Mouse (Mus musculus): ENCODE results near the gene Mcf2l. TPM values are rescaled to one million over a fixed set of nuclear protein-coding genes. Genes with fewer than 3 reads are reported as not detected.

Gene Mcf2l
- 9.0 and 9.9 TPM in 2 replicates for polyA plus RNA-seq (2015; fragmentation: Nextera tagmentation; extraction: Ambion mirVana)

DNA sequence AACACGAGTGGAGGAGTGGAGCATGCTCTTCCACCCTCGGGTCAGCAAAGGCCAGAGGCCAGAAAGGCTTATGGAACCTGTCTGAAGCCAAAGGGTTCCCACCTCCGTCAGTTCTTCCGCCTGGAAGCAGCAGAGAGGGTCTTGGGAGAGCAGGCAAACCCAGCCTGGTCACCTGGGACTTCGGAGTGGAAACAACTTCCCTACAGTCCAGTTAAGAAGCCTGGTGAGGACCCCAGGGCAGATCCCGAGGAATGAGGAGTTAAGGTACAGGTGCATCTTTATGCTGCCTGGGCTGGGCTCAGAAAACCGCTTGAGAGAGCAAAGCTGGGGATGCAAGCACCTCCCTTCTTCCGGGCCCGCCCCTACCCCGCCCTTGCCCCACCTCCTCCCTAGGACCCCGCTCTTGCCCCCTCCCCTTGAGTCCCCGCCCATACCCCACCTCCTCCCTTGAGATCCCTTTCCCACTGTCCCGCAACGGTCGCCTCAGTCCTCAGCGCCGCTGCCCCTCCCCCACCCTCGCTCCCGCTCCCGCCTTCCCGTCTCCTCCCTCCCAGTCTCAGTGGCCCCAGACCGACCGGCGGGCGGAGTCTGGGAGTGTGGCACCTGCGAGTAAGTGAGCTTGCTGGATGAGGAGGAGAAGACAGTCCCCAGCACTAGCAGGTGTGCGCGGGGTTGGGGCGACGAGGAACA is at the start of gene Mcf2l:
Gene Mcf2l (plus strand): TSS at position 450 of the 690 bp plus-strand sequence.
- H3K4me3 ChIP-seq, result peak within 1 kb of the TSS; percentile 56
- H3K9ac ChIP-seq, result peak within 1 kb of the TSS; percentile 34
- peaks cover 24% of the 10 kb centered on the region for H3K4me1 ChIP-seq (replicated peaks)
- peaks cover 39% of the 10 kb centered on the region for H3K27me3 ChIP-seq
- H3K4me2 ChIP-seq, result peak within 1 kb of the TSS; percentile 78
- H3K36me3 ChIP-seq, result no peaks in the 10 kb centered on the region
- under 1% methylated on average over 29 of the region's 30 CpGs for WGBS
- ATAC-seq (replicated peaks; ENCODE audit: insufficient number of reproducible peaks, insufficient read depth, low FRiP score, low read depth), result peak; percentile 60
- H3K27ac ChIP-seq, result no peak within 1 kb of the TSS
- H3K9me3 ChIP-seq (replicated peaks), result no peaks in the 10 kb centered on the region

- H3K27ac ChIP-seq, result peak overlapping the region; percentile 55
- no peaks in the 10 kb centered on the region for H3K27me3 ChIP-seq
- no peak overlapping the region for H3K9ac ChIP-seq
- 0 out of 2 replicates have a peak overlapping the region, but pooled peaks have one; percentile 4 for H3K4me2 ChIP-seq
- peaks cover 30% of the 10 kb centered on the region; the same call in 1 of the 2 replicates for H3K36me3 ChIP-seq
- H3K9me3 ChIP-seq (replicated peaks), result no peaks in the 10 kb centered on the region
- peak; percentile 84 for ATAC-seq (replicated peaks; ENCODE audit: insufficient number of reproducible peaks, insufficient read depth, low FRiP score, low read depth)
- H3K4me3 ChIP-seq, result no peak overlapping the region
- 43% methylated on average over 10 of the region's 10 CpGs for WGBS
- H3K4me1 ChIP-seq (replicated peaks), result peaks cover 35% of the 10 kb centered on the region
Observed at GRCm38 (mm10) chr8:12824562-12824961, 49.0 kb upstream of the Mcf2l start.

- Histone ChIP-seq H3K9me3 (replicated peaks) (no peaks in the 10 kb centered on the region), H3K36me3 (peaks cover 37% of the 10 kb centered on the region), H3K9ac (no peak overlapping the region), H3K4me1 (replicated peaks) (peaks cover 35% of the 10 kb centered on the region), H3K27ac (peak overlapping the region; percentile 55), H3K27me3 (no peaks in the 10 kb centered on the region), H3K4me2 (no peak overlapping the region), H3K4me3 (no peak overlapping the region)
- ATAC-seq (replicated peaks; ENCODE audit: insufficient number of reproducible peaks, insufficient read depth, low FRiP score, low read depth), result no peak
- 33% methylated on average over 6 of the region's 6 CpGs for whole genome bisulfite sequencing
Observed at GRCm38 (mm10) chr8:12825236-12825635, 48.4 kb upstream of the Mcf2l start.

GRCm38 (mm10) chr8:12825686-12826237 is 47.8 kb upstream of the Mcf2l start:
- no peak for ATAC-seq (replicated peaks; ENCODE audit: insufficient number of reproducible peaks, insufficient read depth, low FRiP score, low read depth)
- peaks cover 38% of the 10 kb centered on the region for H3K36me3 ChIP-seq
- H3K4me1 ChIP-seq (replicated peaks), result peaks cover 35% of the 10 kb centered on the region
- no peaks in the 10 kb centered on the region for H3K9me3 ChIP-seq (replicated peaks)
- WGBS, result 71% methylated on average over 8 of the region's 8 CpGs
- H3K27me3 ChIP-seq, result no peaks in the 10 kb centered on the region
- H3K9ac ChIP-seq, result no peak overlapping the region
- no peak overlapping the region for H3K4me3 ChIP-seq
- H3K27ac ChIP-seq, result no peak overlapping the region
- H3K4me2 ChIP-seq, result no peak overlapping the region

DNA sequence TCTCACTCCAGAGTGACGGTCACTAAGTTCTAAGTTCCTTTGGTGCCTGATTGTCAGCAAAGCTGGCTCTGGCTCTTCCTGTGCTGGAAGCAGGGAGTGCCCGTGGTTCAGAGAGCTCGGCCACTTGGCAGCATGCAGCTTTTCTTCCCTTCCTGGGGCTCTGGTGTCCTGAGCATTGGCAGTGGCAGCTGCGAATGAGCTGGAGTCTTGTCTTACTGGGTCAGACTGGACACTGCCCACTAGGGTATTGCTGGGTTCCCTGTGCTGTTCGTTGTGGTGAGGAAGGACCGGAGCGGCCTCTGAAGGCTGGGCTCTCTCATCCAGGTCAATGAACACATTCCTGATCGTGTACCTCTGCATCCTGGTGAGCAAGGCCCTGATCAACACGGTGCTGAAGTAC is 46.5 kb upstream of the Mcf2l start:
- Histone ChIP-seq H3K4me3 (no peak overlapping the region), H3K9me3 (replicated peaks) (no peaks in the 10 kb centered on the region), H3K9ac (no peak overlapping the region), H3K27ac (no peak overlapping the region), H3K4me1 (replicated peaks) (peaks cover 35% of the 10 kb centered on the region), H3K36me3 (peaks cover 43% of the 10 kb centered on the region), H3K4me2 (no peak overlapping the region), H3K27me3 (no peaks in the 10 kb centered on the region)
- WGBS, result 86% methylated on average over 9 of the region's 9 CpGs
- no peak for ATAC-seq (replicated peaks; ENCODE audit: insufficient number of reproducible peaks, insufficient read depth, low FRiP score, low read depth)

- Histone ChIP-seq H3K4me2 (no peak overlapping the region), H3K9ac (no peak overlapping the region), H3K27me3 (no peaks in the 10 kb centered on the region), H3K9me3 (replicated peaks) (no peaks in the 10 kb centered on the region), H3K4me1 (replicated peaks) (peaks cover 31% of the 10 kb centered on the region), H3K27ac (no peak overlapping the region), H3K4me3 (no peak overlapping the region), H3K36me3 (peaks cover 43% of the 10 kb centered on the region)
- no peak for ATAC-seq (replicated peaks; ENCODE audit: insufficient number of reproducible peaks, insufficient read depth, low FRiP score, low read depth)
- 82% methylated on average over 6 of the region's 6 CpGs for WGBS
Observed at GRCm38 (mm10) chr8:12828298-12828697, 45.3 kb upstream of the Mcf2l start.

DNA sequence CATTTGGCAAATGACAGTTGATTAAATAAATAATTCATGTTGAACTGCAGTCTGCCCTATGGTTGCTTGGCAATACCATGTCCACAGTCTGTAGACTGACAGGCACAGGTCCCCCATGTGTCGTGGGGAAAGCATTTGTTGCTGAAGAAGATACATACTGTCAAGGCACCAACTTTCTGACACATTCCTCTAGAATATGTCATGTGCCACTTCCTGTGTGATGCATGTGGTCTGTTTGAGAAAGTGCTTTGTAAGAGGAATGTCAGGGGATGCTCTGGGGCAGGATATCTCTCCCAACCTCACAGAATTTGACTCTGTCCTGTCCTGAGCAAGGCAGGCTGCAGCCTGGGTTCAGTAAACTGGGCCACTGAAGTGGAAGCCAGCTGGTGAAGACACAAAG is 44.2 kb upstream of the Mcf2l start:
- 75% methylated on average over 1 of the region's 1 CpGs for WGBS
- Histone ChIP-seq H3K4me3 (no peak overlapping the region), H3K4me1 (replicated peaks) (peaks cover 20% of the 10 kb centered on the region), H3K9me3 (replicated peaks) (no peaks in the 10 kb centered on the region), H3K9ac (no peak overlapping the region), H3K27me3 (no peaks in the 10 kb centered on the region), H3K27ac (no peak overlapping the region), H3K36me3 (peaks cover 44% of the 10 kb centered on the region), H3K4me2 (no peak overlapping the region)
- ATAC-seq (replicated peaks; ENCODE audit: insufficient number of reproducible peaks, insufficient read depth, low FRiP score, low read depth), result no peak

GRCm38 (mm10) chr8:12831659-12832589 is 41.7 kb upstream of the Mcf2l start:
- WGBS, result 88% methylated on average over 7 of the region's 7 CpGs
- Histone ChIP-seq H3K4me3 (no peak overlapping the region), H3K36me3 (peaks cover 60% of the 10 kb centered on the region), H3K4me2 (no peak overlapping the region), H3K9me3 (replicated peaks) (no peaks in the 10 kb centered on the region), H3K9ac (no peak overlapping the region), H3K27ac (no peak overlapping the region), H3K27me3 (no peaks in the 10 kb centered on the region), H3K4me1 (replicated peaks) (no peaks in the 10 kb centered on the region; the same call in 1 of the 2 replicates)
- no peak for ATAC-seq (replicated peaks; ENCODE audit: insufficient number of reproducible peaks, insufficient read depth, low FRiP score, low read depth)

- 70% methylated on average over 5 of the region's 5 CpGs for WGBS
- no peak overlapping the region for H3K4me2 ChIP-seq
- no peak for ATAC-seq (replicated peaks; ENCODE audit: insufficient number of reproducible peaks, insufficient read depth, low FRiP score, low read depth)
- H3K9me3 ChIP-seq (replicated peaks), result no peaks in the 10 kb centered on the region
- no peak overlapping the region for H3K27ac ChIP-seq
- no peak overlapping the region for H3K4me3 ChIP-seq
- H3K9ac ChIP-seq, result no peak overlapping the region
- H3K27me3 ChIP-seq, result no peaks in the 10 kb centered on the region
- H3K36me3 ChIP-seq, result peaks cover 56% of the 10 kb centered on the region
- H3K4me1 ChIP-seq (replicated peaks), result no peaks in the 10 kb centered on the region; the same call in 1 of the 2 replicates
Observed at GRCm38 (mm10) chr8:12833616-12834015, 40.0 kb upstream of the Mcf2l start.

GRCm38 (mm10) chr8:12840834-12841233 is 32.8 kb upstream of the Mcf2l start:
- WGBS, result 88% methylated on average over 7 of the region's 7 CpGs
- Histone ChIP-seq H3K4me1 (replicated peaks) (no peaks in the 10 kb centered on the region), H3K9ac (no peak overlapping the region), H3K4me3 (no peak overlapping the region), H3K4me2 (no peak overlapping the region), H3K9me3 (replicated peaks) (no peaks in the 10 kb centered on the region), H3K27me3 (no peaks in the 10 kb centered on the region), H3K27ac (no peak overlapping the region), H3K36me3 (peaks cover 33% of the 10 kb centered on the region)
- no peak for ATAC-seq (replicated peaks; ENCODE audit: insufficient number of reproducible peaks, insufficient read depth, low FRiP score, low read depth)

- WGBS, result 76% methylated on average over 11 of the region's 11 CpGs
- no peak overlapping the region for H3K27ac ChIP-seq
- no peak overlapping the region for H3K4me3 ChIP-seq
- no peaks in the 10 kb centered on the region for H3K27me3 ChIP-seq
- no peaks in the 10 kb centered on the region for H3K4me1 ChIP-seq (replicated peaks)
- H3K4me2 ChIP-seq, result no peak overlapping the region
- H3K9me3 ChIP-seq (replicated peaks), result no peaks in the 10 kb centered on the region
- ATAC-seq (replicated peaks; ENCODE audit: insufficient number of reproducible peaks, insufficient read depth, low FRiP score, low read depth), result no peak
- H3K9ac ChIP-seq, result no peak overlapping the region
- peaks cover 32% of the 10 kb centered on the region for H3K36me3 ChIP-seq
Observed at GRCm38 (mm10) chr8:12842342-12842995, 31.1 kb upstream of the Mcf2l start.
